Mouse (Mus musculus) layer of hippocampus, adult 18-20 months (tissue): Measurements from ENCODE around the gene Rtel1. TPM values are rescaled to one million over a fixed set of nuclear protein-coding genes. Genes with fewer than 3 reads are reported as not detected.
A peak's percentile ranks its signal among the peaks of the same experiment; 100 is the strongest.

Source experiments
- DNase-seq, 2 experiments: peaks; one replicate each; pipeline ENCODE4 v3.0.0; 2022; ENCODE audit warnings: low spot score in 2 of 2
- total RNA-seq, 2 experiments: library from RNA; stranded (reverse); gene quantifications; 2 replicates each; pipeline ENCODE4 v1.2.3; 2021

The Rtel1 gene
- total RNA-seq, 2 experiments from 2014 or later = 25.3 to 28.8 TPM

DNA sequence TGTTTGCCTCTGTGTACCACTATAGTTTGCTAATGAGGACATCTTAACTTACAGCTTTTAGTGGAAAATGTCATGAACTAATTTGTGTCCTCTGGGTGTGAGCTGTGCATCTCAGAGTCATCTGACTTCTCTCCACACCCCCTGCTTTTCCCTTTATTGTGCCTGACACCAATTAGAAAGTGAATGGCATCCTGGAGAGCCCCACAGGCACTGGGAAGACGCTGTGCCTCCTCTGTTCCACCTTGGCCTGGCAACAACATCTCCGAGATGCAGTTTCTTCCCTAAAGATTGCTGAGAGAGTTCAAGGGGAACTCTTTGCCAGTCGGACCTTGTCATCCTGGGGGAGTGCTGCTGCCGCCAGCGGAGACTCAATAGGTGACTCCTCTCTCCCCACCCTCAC lies 2.6 kb downstream of the Rtel1 start:
- no peak for DNase-seq

DNA sequence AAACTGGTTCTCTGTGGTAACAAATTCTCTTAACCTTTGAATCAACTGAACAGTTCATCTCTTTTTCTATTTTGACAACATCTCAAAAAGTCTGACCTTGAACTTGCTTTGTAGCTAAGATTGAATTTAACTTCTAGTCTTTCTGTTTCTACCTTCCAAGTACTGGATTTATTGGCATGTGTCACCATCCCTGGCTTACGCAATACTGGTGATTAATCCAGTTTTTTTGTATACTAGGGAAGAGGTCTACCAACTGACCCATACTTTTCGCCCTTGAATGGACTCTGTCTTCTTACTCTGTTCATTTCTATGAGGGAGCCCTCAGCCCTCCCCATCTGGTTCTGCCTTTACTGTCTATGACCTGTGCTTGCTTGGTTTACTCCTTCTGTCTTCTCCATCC lies 6.6 kb downstream of the Rtel1 start:
- no peak for DNase-seq

DNA sequence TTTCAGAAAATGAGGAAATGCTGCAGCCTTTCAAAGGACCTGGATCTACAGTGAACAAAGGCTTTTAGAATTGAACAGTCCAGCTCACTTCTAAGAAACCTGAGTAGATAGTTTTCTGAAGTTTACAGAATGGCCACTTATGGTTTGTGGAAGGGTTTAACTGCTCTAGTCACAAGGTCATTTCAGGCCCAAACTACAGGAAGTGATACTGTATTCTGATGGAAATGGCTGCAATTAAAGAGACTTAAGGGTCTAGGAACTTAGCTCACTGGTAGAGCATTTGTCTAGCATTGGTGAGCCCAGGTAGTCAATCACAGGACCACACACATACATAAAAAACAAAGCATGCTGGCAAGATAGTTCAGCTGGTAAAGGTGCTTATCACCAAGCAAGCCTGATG lies 13.0 kb downstream of the Rtel1 start:
- DNase-seq = no peak

DNA sequence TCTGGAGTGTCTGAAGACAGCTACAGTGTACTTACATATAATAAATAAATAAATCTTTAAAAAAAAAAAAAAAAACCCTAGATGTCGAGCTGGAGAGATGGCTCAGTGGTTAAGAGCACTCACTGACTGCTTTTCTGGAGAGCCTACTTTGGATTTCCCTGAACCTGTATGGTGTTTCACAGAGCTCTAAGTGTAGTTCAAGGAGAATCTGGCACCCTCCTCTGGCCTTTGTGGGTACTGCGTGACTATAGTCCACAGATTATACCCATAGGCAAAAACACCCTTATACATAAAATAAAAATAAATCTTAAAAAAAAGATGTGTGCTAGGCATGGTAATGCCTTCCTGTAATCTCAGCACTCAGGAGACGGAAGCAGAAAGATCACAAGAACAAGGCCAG lies 14.5 kb downstream of the Rtel1 start:
- peak; percentile 37 to 87 for DNase-seq

DNA sequence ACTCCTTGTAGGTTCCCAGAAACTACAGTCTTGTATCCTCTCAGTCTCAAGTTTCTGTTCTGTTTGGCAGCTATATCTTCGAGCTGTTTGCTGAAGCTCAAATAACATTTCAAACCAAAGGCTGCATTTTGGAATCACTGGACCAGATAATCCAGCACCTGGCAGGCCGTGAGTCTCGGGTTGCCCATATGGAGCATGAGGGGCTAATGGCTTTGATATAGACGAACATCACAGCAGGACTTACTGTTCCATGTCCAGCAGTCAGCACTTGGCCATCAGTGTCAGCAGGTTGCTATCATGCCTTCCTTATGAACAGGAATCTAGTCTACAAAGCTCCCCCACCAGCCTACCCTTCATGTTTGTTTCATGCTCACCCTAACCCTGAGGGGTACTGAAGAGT lies 20.9 kb downstream of the Rtel1 start:
- no peak for DNase-seq

DNA sequence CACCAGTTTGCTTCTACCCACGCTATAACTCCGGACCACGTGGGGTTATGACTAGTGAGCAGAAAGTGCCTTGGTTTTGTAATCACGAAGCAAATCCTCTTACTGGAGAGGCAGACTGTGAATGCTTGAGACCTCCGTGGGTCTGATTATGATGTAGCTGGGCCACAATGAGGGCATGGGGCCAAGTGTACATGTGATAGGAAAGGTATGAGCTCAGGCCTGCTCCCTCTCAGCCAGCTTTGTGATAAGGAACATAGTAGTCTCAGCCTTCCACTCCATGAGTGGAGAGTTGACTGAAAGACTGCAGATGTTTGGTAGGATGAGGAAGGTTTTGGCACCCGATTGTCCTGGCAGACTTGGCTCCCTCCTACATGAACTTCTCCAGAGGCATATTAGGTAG lies 23.2 kb downstream of the Rtel1 start:
- no peak for DNase-seq

DNA sequence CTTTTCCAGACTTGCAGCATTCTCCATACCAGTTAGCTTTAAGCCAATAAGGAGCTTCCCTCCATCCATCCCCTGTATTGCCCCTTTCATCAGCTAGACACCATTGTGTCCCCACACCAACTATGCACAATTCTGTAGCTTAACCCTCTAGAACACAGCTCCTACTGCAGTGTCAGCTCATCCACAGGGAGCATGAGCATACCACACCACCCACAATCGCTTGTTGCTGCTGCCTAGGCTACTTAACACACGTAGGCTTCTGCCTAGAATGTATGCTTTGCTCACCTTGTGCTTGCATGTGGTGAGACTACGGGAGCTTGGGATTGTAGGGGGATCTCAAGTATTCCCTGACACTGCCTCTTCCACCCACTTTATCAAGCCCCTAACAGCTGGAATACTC lies 37.2 kb downstream of the Rtel1 start:
- DNase-seq = no peak

DNA sequence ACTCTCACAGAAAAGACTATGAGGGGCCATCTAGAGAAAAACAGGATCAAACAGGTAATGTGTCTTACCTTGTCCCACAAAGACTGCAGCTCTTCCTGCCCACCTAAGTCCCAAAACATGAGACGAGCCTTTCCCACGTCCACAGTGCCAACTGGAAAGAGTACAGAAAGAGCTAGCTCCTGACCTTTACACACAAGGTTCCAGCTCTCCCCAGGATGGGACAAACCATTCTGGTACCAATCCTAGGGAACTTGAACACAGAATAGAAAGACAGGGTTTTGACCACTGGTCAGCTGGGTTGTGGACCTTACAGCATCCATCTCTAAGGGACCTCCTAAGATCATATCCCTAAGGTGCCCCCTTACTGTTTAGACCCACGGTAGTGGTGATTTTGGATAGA lies 44.4 kb downstream of the Rtel1 start:
- no peak for DNase-seq

DNA sequence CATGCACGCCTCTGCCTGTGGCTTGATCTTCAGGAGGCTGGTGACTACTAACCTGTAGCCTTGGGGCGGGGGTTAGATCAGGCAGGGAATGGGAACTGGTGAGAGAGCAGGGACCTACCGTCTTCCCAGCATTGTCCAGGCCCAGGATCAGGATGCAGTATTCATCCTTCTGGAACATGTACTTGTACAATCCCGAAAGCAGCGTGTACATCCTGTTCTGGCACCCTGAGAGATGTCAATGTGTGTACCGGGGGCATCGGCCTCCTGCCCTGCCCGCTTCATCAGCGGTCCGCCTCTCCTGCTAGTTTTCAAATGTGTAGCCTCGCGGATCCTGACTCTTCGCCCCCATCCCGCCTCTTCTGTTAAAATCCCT lies 44.9 kb downstream of the Rtel1 start:
- DNase-seq = no peak

DNA sequence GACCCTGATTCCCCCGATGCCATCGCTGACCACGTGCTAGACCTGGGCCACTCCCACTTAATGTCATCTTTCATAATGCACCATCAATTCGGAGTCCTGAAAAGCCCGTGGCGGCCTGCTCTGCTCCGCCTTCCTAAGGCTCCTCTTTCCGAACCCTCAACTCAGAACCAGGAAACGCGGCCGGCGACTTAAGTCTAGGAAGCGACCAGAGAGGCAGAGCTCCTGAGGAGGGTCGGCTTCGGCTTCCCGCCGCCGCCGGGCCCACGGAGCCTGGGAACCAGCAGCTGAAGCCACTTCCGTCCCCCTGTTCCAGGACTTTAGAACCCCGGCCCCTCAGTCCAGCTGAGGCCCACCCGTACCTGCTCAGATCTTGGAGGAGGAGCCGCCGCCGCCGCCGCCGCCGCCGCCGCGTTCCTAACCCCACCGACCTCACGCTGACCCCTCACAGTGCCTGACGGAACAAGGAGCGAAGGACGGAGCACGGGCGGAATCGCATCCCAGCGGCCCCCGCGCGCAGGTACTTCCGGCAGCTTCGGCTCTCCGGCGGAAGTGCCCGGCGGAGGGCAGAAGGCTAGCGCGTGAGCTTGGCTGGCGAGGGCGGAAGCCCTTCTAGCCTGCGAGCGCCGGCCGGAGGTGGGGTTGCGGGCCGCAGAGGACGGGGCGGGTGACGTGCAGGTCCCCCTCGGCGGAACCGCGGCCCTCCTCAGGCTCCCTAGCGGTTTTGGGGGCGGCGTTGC lies 45.5 kb downstream of the Rtel1 start, which contains the start of the genes Zgpat and Arfrp1:
TSS of gene Zgpat (plus strand) at position 69 of the 737 bp plus-strand sequence.
TSS of gene Arfrp1 (minus strand) at position 545 of the 737 bp plus-strand sequence.
- DNase-seq = peak; percentile 87 to 91

DNA sequence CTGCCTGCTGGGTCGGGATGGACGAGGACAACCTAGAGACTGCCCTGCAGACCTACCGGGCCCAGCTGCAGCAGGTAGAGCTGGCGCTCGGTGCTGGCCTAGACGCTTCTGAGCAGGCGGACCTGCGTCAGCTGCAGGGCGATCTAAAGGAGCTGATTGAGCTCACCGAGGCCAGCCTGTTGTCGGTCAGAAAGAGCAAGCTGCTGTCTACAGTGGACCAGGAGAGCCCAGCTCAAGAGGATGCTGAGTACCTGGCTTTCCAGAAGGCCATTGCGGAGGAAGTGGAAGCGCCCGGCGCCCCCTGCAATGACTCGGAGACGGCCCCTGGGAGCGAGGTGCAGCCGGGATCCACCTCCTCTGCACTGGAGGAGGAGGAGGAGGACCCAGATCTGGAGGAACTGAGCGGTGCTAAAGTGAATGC lies 46.1 kb downstream of the Rtel1 start:
- DNase-seq = no peak

DNA sequence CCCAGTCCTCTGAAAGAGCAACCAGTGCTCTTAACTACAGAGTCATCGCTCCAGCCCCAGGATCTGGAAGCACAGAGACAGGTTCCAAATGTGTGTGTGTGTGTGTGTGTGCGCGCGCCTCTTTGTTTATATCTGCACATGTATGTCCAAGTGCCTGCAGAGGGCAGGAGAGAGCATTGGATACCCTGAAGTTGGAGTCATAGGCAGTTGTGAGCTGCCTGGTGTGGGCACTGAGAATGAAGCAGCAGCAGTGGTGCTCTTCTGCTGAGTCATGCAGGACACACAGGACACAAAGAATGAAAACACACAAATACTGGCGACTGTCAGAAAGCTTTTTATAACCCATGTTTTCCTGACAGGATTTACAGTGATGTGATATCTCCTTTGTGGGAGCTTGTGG lies 50.5 kb downstream of the Rtel1 start:
- no peak for DNase-seq

DNA sequence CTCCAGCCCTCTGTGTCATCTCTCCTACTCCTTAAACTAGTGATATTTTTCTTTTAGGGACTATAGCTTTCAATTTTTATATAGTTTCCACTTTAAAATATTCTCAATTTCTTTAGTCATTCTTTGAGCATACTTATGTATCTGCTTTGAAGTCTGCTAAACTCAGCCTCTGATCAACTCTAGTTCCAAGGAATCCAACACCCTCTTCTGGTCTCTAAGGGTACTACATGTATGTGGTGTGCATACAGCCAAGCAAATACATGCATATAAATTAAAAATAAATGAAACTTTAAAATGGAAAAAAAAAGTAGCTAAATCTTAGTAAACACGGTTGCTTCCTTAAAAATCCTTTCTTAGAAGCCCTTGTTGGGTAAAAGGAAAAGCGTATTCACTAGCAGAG lies 56.2 kb downstream of the Rtel1 start:
- no peak for DNase-seq

DNA sequence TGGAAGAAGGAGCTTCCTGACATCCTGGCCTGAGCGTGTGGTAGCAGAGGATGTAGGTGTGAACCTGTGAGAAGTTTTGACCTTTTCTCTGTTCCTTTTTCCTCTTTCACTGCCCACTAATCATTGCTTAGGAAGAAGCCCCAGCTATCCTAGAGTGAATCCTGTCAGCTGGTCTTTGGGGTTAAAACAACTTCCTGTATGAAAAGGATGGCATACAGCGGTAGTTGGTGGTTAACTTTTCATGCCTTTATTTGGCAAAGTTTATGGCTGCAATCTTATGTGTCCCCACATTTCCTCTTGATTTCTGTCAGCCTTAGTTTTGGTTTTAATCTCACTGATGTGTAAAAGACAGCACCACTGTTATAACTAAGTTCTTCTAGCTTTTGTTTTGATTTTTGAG lies 57.7 kb downstream of the Rtel1 start:
- DNase-seq = no peak

DNA sequence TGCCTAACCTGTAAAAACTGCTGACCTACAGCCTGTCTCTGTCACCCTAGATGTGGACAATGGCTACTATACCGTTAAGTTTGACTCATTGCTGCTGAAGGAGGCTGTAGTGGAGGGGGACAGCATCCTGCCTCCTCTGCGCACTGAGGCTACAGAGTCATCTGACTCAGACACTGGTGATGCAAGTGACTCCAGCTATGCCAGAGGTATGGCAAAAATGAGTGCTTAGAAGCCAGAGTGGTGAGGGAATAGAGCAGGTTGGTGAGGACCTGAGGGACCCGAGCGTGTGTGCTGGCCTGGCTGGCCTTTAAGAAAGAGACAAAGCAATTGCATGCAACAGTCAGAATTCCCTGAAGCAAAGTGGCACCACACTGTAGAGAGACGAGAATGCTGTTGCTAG lies 59.2 kb downstream of the Rtel1 start:
- no peak for DNase-seq

DNA sequence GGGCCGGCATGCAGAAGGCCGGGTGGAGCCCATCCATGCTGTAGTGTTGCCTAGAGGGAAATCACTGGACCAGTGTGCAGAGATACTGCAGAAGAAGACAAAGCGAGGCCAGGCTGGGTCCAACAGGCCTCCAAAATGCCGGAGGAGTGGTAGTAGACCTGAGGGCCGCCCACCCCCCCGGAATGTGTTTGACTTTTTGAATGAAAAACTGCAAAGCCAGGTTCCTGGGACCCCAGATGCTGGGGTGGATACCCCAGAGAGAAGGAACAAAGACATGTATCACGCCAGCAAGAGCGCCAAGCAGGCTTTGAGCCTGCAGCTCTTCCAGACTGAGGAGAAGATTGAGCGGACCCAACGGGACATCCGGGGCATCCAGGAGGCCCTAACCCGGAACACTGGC lies 60.2 kb downstream of the Rtel1 start, which contains the start of gene Lime1:
TSS of gene Lime1 (plus strand) at position 301 of the 400 bp plus-strand sequence.
- no peak for DNase-seq

DNA sequence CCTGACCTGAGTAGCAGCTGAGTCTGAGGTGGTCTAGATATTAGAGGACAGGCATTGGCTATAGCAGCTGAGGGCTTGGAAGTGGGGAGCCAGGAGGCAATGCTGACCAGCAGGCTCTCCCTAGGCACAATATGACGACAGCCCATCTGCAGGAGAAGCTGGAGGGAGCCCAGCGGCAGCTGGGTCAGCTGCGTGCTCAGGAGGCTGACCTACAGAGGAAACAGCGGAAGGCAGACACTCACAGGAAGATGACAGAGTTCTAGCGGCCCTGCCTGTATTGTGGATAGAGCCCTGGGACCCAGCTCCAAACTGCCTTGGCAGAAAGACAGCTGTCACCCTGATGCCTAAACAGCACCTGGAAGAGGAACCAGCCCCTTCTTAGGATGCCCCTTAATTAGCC lies 60.7 kb downstream of the Rtel1 start:
- DNase-seq = no peak

DNA sequence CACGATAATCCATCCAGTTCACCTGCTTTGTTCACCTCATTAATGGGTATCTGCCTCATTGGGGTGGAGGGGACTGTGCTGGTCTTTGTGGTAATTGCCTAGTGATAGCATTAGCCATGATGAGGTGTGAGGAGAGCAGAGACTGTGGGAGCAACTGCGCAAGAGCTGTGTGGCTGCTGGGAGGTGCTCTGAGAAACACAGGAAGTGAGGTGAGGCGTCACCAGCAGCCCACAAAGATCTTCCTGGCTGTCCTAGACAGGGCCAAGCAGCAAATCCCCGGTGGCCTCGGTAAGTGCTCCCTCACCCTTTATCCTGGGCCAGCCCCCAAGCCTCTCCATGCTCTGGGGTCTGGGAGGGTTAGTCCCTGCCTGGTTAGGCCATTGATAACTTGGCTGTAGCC lies 61.6 kb downstream of the Rtel1 start:
- DNase-seq = no peak

DNA sequence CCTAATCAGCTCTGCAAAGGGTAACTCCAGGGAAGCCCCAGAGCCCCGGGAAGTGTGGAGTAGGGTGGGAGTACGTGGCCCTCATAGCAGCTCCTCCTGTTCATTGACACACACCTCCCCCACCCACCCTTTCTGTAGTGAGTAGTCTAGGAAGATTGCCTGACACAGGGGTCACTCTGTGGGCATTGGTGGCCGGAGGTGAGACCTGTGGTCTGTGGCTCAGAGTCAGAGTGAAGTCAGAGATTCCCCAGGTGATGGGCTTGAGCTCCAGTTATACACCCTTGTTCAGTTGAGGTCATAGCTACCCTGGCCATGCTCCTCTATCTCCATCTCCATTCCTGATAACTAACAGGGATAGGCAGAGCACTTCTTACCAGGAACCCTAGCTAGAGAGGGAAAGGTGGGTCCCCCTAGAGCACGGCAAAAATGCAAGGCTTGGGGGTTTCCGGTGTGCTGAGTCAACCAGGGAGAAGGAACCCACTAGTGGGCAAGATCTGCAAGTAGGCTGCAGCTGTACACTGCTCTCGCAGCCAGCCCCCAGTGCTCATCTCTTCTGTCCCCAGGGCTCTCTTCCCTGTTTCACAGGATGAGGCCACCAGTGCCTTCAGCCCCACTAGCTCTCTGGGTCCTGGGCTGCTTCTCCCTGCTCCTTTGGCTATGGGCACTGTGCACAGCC lies 62.2 kb downstream of the Rtel1 start:
- DNase-seq = no peak

DNA sequence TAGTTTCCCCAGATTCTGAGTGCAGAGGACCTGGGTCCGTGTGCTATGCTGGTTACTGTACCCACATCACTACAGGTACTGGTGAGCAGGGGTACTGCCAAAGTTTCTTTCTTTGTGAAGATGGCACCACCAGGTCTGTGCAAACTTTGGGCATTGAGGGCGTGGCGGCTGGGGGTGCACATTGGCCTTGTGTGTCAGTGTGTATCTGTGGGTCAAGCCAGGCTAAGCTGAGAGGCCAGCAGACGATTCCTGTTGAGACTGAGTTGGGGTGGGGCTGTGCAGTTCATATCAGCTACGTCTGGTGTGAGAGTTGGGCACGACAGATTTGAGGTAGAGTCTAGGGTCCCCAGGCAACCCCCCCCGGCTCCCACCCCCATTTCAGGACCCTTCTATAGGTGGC lies 64.9 kb downstream of the Rtel1 start:
- no peak for DNase-seq

DNA sequence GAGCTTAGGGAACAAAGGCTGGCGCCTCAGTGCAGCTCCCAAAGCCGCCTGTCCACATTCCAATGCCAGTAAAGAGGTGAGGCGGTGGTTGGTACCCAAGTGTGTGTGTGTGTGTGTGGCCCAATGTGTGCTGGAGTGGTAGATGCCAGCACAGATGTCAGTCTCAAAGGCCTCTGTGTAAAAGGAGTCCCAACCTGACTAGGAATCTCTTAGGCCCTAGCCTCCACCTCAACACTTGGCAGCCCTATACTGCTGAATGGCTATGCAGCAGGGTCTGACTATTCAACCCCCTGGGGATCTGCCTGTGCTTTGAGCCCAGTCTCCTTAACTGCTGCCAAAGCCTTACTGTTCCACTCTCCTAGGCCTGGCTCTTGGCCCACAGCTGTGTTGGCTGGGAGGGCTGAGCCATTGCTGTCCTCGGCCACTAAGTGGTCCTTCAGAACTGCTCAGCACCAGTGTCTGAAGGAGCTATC lies 65.4 kb downstream of the Rtel1 start:
- DNase-seq = peak in 1 of 2 experiments; percentile 22

DNA sequence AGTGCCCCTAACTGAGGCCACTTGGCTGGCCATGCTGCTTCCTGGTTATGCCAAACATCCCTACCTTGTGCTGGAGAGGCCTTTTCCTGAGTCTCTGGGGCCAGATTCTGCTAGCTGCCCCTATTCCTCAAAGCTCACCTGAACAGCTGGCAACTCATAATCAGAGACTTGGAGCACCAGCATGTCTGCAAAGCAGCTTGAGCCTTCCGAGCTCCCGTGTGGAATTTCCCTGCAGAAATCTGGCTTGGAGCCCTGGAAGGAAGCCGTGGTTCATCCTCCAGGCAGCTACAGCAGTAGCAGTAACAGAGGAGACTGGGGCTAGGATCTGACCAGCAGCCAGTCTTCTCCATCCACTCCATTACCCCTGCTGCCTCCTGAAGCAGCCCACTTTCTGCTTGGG lies 66.3 kb downstream of the Rtel1 start:
- DNase-seq = peak in 1 of 2 experiments; percentile 65
